Mouse (Mus musculus) MEL (cell line): ENCODE measurements around the gene Oard1. TPM values are rescaled to one million over a fixed set of nuclear protein-coding genes. Genes with fewer than 3 reads are reported as not detected.

Experiments used
- DNase-seq: peaks from one replicate; pipeline ENCODE4 v3.0.0; 2011; ENCODE audit warnings: low read depth, low spot score
- H3K27ac ChIP-seq: 2 replicates; pipeline ENCODE4 v1.5.1; 2012; ENCODE audit warnings: low read depth, mild to moderate bottlenecking, control low read depth, low read length, moderate library complexity; ENCODE audit not compliant: control insufficient read depth
- H3K27me3 ChIP-seq, 2 experiments: fragments of 150-350 bp in 1 of 2; sonication (generic) in 1 of 2; 2 replicates each; pipeline ENCODE4 v1.6.1; 2012; ENCODE audit warnings: low read length in 2 of 2, mild to moderate bottlenecking in 2 of 2, improper control_type of control experiment in 1 of 2, moderate library complexity in 1 of 2; ENCODE audit not compliant: insufficient read depth in 2 of 2, control insufficient read depth in 1 of 2
- H3K36me3 ChIP-seq, 2 experiments: 2 replicates each; pipeline ENCODE4 v1.6.1; 2012 to 2014; ENCODE audit warnings: low read length in 2 of 2, improper control_type of control experiment in 1 of 2, inconsistent platforms in 1 of 2, mild to moderate bottlenecking in 1 of 2; ENCODE audit not compliant: insufficient read depth in 2 of 2, control insufficient read depth in 1 of 2
- H3K4me1 ChIP-seq, 2 experiments: fragments of 150-350 bp in 1 of 2; sonication (generic) in 1 of 2; 2 replicates each; pipeline ENCODE4 v1.6.1; 2012; ENCODE audit warnings: low read length in 2 of 2, improper control_type of control experiment in 1 of 2, mild to moderate bottlenecking in 1 of 2; ENCODE audit not compliant: insufficient read depth in 2 of 2, control insufficient read depth in 1 of 2
- H3K4me3 ChIP-seq, 2 experiments: fragments of 150-350 bp in 1 of 2; sonication (generic) in 1 of 2; 2 replicates each; pipeline ENCODE4 v1.5.1; 2012; ENCODE audit warnings: low read depth in 2 of 2, low read length in 2 of 2, mild to moderate bottlenecking in 2 of 2, moderate library complexity in 2 of 2, control low read depth in 1 of 2, improper control_type of control experiment in 1 of 2; ENCODE audit not compliant: control insufficient read depth in 1 of 2, insufficient read depth in 1 of 2
- H3K79me2 ChIP-seq: 2 replicates; pipeline ENCODE4 v1.6.1; 2012; ENCODE audit warnings: mild to moderate bottlenecking, low read length, moderate library complexity; ENCODE audit not compliant: control insufficient read depth, poor library complexity, insufficient read depth
- H3K9ac ChIP-seq: 2 replicates; pipeline ENCODE4 v1.6.1; 2012; ENCODE audit warnings: low read depth, mild to moderate bottlenecking, control low read depth, low read length, moderate library complexity; ENCODE audit not compliant: control insufficient read depth, poor library complexity, severe bottlenecking
- H3K9me3 ChIP-seq: fragments of 150-350 bp; sonication (generic); replicated peaks from 2 replicates; pipeline ENCODE4 v1.6.1; 2012; ENCODE audit warnings: mild to moderate bottlenecking, low read length, improper control_type of control experiment, moderate library complexity; ENCODE audit not compliant: insufficient read depth
- BHLHE40 ChIP-seq: IDR thresholded peaks from 2 replicates; pipeline ENCODE4 v1.6.1; 2012; ENCODE audit warnings: low read depth, mild to moderate bottlenecking, inconsistent platforms, low read length, improper control_type of control experiment, borderline replicate concordance
- CHD1 ChIP-seq: IDR thresholded peaks from 2 replicates; pipeline ENCODE4 v1.6.1; 2012; ENCODE audit warnings: low read depth, mild to moderate bottlenecking, inconsistent platforms, low read length, improper control_type of control experiment
- CTCF ChIP-seq, 3 experiments: IDR thresholded peaks in 2 of 3; conservative IDR thresholded peaks in 1 of 3; 2 replicates each; pipeline ENCODE4 v1.5.1; 2011 to 2012; ENCODE audit warnings: low read length in 3 of 3, low read depth in 2 of 3, mild to moderate bottlenecking in 2 of 3, improper control_type of control experiment in 1 of 3, inconsistent platforms in 1 of 3, mixed read lengths in 1 of 3, moderate library complexity in 1 of 3; ENCODE audit not compliant: control insufficient read depth in 1 of 3, insufficient read depth in 1 of 3, poor library complexity in 1 of 3, severe bottlenecking in 1 of 3
- E2F4 ChIP-seq: IDR thresholded peaks from 2 replicates; pipeline ENCODE4 v1.6.1; 2011; ENCODE audit warnings: low read depth, low read length, improper control_type of control experiment, borderline replicate concordance
- ELF1 ChIP-seq: IDR thresholded peaks from 2 replicates; pipeline ENCODE4 v1.6.1; 2014; ENCODE audit warnings: low read depth, mild to moderate bottlenecking, inconsistent platforms, low read length, improper control_type of control experiment, moderate library complexity
- EP300 ChIP-seq, 2 experiments: IDR thresholded peaks; 2 replicates each; pipeline ENCODE4 v1.6.1; 2011; ENCODE audit warnings: improper control_type of control experiment in 2 of 2, low read length in 2 of 2, low read depth in 1 of 2, mild to moderate bottlenecking in 1 of 2
- ETS1 ChIP-seq: IDR thresholded peaks from 2 replicates; pipeline ENCODE4 v1.6.1; 2012; ENCODE audit warnings: low read depth, mild to moderate bottlenecking, inconsistent platforms, low read length, improper control_type of control experiment, moderate library complexity
- GABPA ChIP-seq: IDR thresholded peaks from 2 replicates; pipeline ENCODE4 v1.6.1; 2012; ENCODE audit warnings: low read depth, mild to moderate bottlenecking, inconsistent platforms, low read length, improper control_type of control experiment, moderate library complexity
- GATA1 ChIP-seq: IDR thresholded peaks from 2 replicates; pipeline ENCODE4 v1.6.1; 2011; ENCODE audit warnings: low read depth, low read length, improper control_type of control experiment
- HCFC1 ChIP-seq: IDR thresholded peaks from 2 replicates; pipeline ENCODE4 v1.6.1; 2012; ENCODE audit warnings: low read depth, mild to moderate bottlenecking, inconsistent platforms, low read length, improper control_type of control experiment, moderate library complexity
- JUND ChIP-seq: IDR thresholded peaks from 2 replicates; pipeline ENCODE4 v1.6.1; 2011; ENCODE audit warnings: low read depth, mild to moderate bottlenecking, improper control_type of control experiment, low read length
- KAT2A ChIP-seq: conservative IDR thresholded peaks from 2 replicates; pipeline ENCODE4 v1.6.1; 2012; ENCODE audit warnings: low read depth, low read length, improper control_type of control experiment, inconsistent platforms
- MAFK ChIP-seq: IDR thresholded peaks from 2 replicates; pipeline ENCODE4 v1.6.1; 2011; ENCODE audit warnings: low read depth, mild to moderate bottlenecking, low read length, improper control_type of control experiment, borderline replicate concordance
- MAX ChIP-seq: IDR thresholded peaks from 2 replicates; pipeline ENCODE4 v1.6.1; 2011; ENCODE audit warnings: low read length, improper control_type of control experiment
- MAZ ChIP-seq: IDR thresholded peaks from 2 replicates; pipeline ENCODE4 v1.6.1; 2012; ENCODE audit warnings: low read depth, mild to moderate bottlenecking, inconsistent platforms, low read length, improper control_type of control experiment
- MEF2A ChIP-seq: IDR thresholded peaks from 2 replicates; pipeline ENCODE4 v1.6.1; 2014; ENCODE audit warnings: low read depth, mild to moderate bottlenecking, inconsistent platforms, low read length, improper control_type of control experiment; ENCODE audit not compliant: poor library complexity, insufficient replicate concordance, severe bottlenecking; ENCODE audit errors: extremely low read depth
- MXI1 ChIP-seq: IDR thresholded peaks from 2 replicates; pipeline ENCODE4 v1.6.1; 2011; ENCODE audit warnings: mild to moderate bottlenecking, low read depth, low read length, improper control_type of control experiment
- MYB ChIP-seq: IDR thresholded peaks from 2 replicates; pipeline ENCODE4 v1.6.1; 2011; ENCODE audit warnings: mild to moderate bottlenecking, low read depth, low read length, improper control_type of control experiment
- MYC ChIP-seq: IDR thresholded peaks from 2 replicates; pipeline ENCODE4 v1.6.1; 2011; ENCODE audit warnings: low read depth, mild to moderate bottlenecking, low read length, improper control_type of control experiment, moderate library complexity
- NELFE ChIP-seq: IDR thresholded peaks from 2 replicates; pipeline ENCODE4 v1.6.1; 2011; ENCODE audit warnings: low read depth, low read length, improper control_type of control experiment
- NRF1 ChIP-seq: IDR thresholded peaks from 2 replicates; pipeline ENCODE4 v1.6.1; 2014; ENCODE audit warnings: low read depth, mild to moderate bottlenecking, inconsistent platforms, low read length, improper control_type of control experiment, moderate library complexity; ENCODE audit not compliant: poor library complexity, insufficient read depth, severe bottlenecking
- POLR2A ChIP-seq, 2 experiments: IDR thresholded peaks; 2 replicates each; pipeline ENCODE4 v1.6.1; 2011 to 2012; ENCODE audit warnings: low read length in 2 of 2, mild to moderate bottlenecking in 2 of 2, control low read depth in 1 of 2, improper control_type of control experiment in 1 of 2, low read depth in 1 of 2, moderate library complexity in 1 of 2; ENCODE audit not compliant: control insufficient read depth in 1 of 2, insufficient read depth in 1 of 2, poor library complexity in 1 of 2
- POLR2AphosphoS2 ChIP-seq: IDR thresholded peaks from 2 replicates; pipeline ENCODE4 v1.6.1; 2011; ENCODE audit warnings: low read length, improper control_type of control experiment
- RAD21 ChIP-seq: IDR thresholded peaks from 2 replicates; pipeline ENCODE4 v1.6.1; 2011; ENCODE audit warnings: mild to moderate bottlenecking, low read depth, low read length, improper control_type of control experiment
- RCOR1 ChIP-seq: IDR thresholded peaks from 2 replicates; pipeline ENCODE4 v1.6.1; 2012; ENCODE audit warnings: low read depth, mild to moderate bottlenecking, inconsistent platforms, low read length, improper control_type of control experiment
- SMC3 ChIP-seq: IDR thresholded peaks from 2 replicates; pipeline ENCODE4 v1.6.1; 2011; ENCODE audit warnings: low read depth, low read length, improper control_type of control experiment
- TBP ChIP-seq: IDR thresholded peaks from 2 replicates; pipeline ENCODE4 v1.8.0; 2011; ENCODE audit warnings: low read depth, low read length, improper control_type of control experiment
- TCF12 ChIP-seq: IDR thresholded peaks from 2 replicates; pipeline ENCODE4 v1.6.1; 2014; ENCODE audit warnings: low read depth, mild to moderate bottlenecking, inconsistent platforms, low read length, improper control_type of control experiment, moderate library complexity
- UBTF ChIP-seq: IDR thresholded peaks from 2 replicates; pipeline ENCODE4 v1.6.1; 2012; ENCODE audit warnings: low read depth, mild to moderate bottlenecking, inconsistent platforms, low read length, improper control_type of control experiment, moderate library complexity, borderline replicate concordance; ENCODE audit not compliant: insufficient read depth
- USF1 ChIP-seq: IDR thresholded peaks from 2 replicates; pipeline ENCODE4 v1.6.1; 2014; ENCODE audit warnings: low read depth, mild to moderate bottlenecking, inconsistent platforms, low read length, improper control_type of control experiment, moderate library complexity
- USF2 ChIP-seq, 2 experiments: IDR thresholded peaks; 2 replicates each; pipeline ENCODE4 v1.6.1; 2011 to 2012; ENCODE audit warnings: improper control_type of control experiment in 2 of 2, low read length in 2 of 2, borderline replicate concordance in 1 of 2, inconsistent platforms in 1 of 2, low read depth in 1 of 2, mild to moderate bottlenecking in 1 of 2; ENCODE audit not compliant: insufficient read depth in 1 of 2
- ZC3H11A ChIP-seq: IDR thresholded peaks from 2 replicates; pipeline ENCODE4 v1.6.1; 2012; ENCODE audit warnings: low read depth, mild to moderate bottlenecking, inconsistent platforms, low read length, improper control_type of control experiment
- ZKSCAN1 ChIP-seq: IDR thresholded peaks from 2 replicates; pipeline ENCODE4 v1.6.1; 2012; ENCODE audit warnings: low read depth, mild to moderate bottlenecking, inconsistent platforms, low read length, improper control_type of control experiment, moderate library complexity
- ZMIZ1 ChIP-seq: IDR thresholded peaks from 2 replicates; pipeline ENCODE4 v1.6.1; 2012; ENCODE audit warnings: low read depth, mild to moderate bottlenecking, inconsistent platforms, low read length, improper control_type of control experiment, moderate library complexity
- polyA plus RNA-seq, 2 experiments: library from polyadenylated mRNA; stranded (reverse) in 1 of 2; unstranded in 1 of 2; fragments of >175 nt in 1 of 2; fragments of >200 nt in 1 of 2; gene quantifications; 2 replicates each; pipeline versions ENCODE4 v1.2.1 to v1.2.4; 2012; ENCODE audit warnings: low replicate concordance in 2 of 2, low read depth in 1 of 2; ENCODE audit not compliant: insufficient read length in 2 of 2, insufficient read depth in 1 of 2, missing spikeins in 1 of 2
- total RNA-seq: library from RNA; depleted of rRNA; stranded (reverse); fragments of 300-350 nt; gene quantifications from 2 replicates; pipeline ENCODE4 v1.2.3, GENCODE M21; 2012; rRNA removed

Oard1 gene
- total RNA-seq (21.2 and 21.5 TPM in 2 replicates), polyA plus RNA-seq (10 to 100 TPM in 1 of 2 experiments, not detected in 1; 24.4 TPM)

- Histone ChIP-seq H3K4me1 (peaks cover 7 to 19% of the 10 kb centered on the region in 2 experiments), H3K9ac (peak within 1 kb of the TSS; percentile 98), H3K36me3 (peaks cover 2 to 42% of the 10 kb centered on the region in 2 experiments; a peak in 3 of 4 replicates), H3K9me3 (no peaks in the 10 kb centered on the region), H3K4me3 (peak within 1 kb of the TSS; percentile 71 to 84), H3K27ac (peak within 1 kb of the TSS; percentile 100), H3K79me2 (peaks cover 55% of the 10 kb centered on the region), H3K27me3 (no peaks in the 10 kb centered on the region)
- peak; percentile 99 for DNase-seq
- TF ChIP-seq TCF12 (peak; percentile 52), JUND (no peak), UBTF (no peak), POLR2A (IDR thresholded peaks at IDR 0.05; ENCODE audit: control insufficient read depth in 1 of 2, insufficient read depth in 1 of 2, low read depth in 1 of 2, low read length in 2 of 2, poor library complexity in 1 of 2) (peak; percentile 37 to 85; a peak in 2 of 4 replicates), CHD1 (no peak; the same call in 1 of the 2 replicates), MEF2A (no peak), GABPA (no peak), NELFE (peak; percentile 50; the same call in 1 of the 2 replicates), CTCF (IDR thresholded peaks at IDR 0.05 in 2 of 3, conservative IDR thresholded peaks at IDR 0.05 in 1 of 3; ENCODE audit: control insufficient read depth in 1 of 3, insufficient read depth in 1 of 3, low read depth in 2 of 3, low read length in 3 of 3, poor library complexity in 1 of 3, severe bottlenecking in 1 of 3) (no peak), RCOR1 (no peak), ELF1 (peak; percentile 95), E2F4 (peak; percentile 96), BHLHE40 (no peak), MAZ (0 out of 2 replicates have a peak, but pooled peaks have one; percentile 61), USF2 (IDR thresholded peaks at IDR 0.05; ENCODE audit: borderline replicate concordance in 1 of 2, insufficient read depth in 1 of 2, low read depth in 1 of 2, low read length in 2 of 2) (no peak), ZKSCAN1 (no peak), ETS1 (no peak), MYB (0 out of 2 replicates have a peak, but pooled peaks have one; percentile 19), MAFK (no peak), MAX (peak; percentile 81), NRF1 (peak; percentile 91), KAT2A (peak; percentile 70; the same call in 1 of the 2 replicates), GATA1 (no peak), SMC3 (no peak), HCFC1 (peak; percentile 90), ZC3H11A (no peak), RAD21 (no peak), MXI1 (no peak), MYC (0 out of 2 replicates have a peak, but pooled peaks have one; percentile 87), USF1 (no peak), TBP (peak; percentile 74), ZMIZ1 (0 out of 2 replicates have a peak, but pooled peaks have one; percentile 41), POLR2AphosphoS2 (no peak), EP300 (IDR thresholded peaks at IDR 0.05; ENCODE audit: low read depth in 1 of 2, low read length in 2 of 2) (no peak)
These were observed at the start of gene Oard1, which contains the start of gene Nfya for GRCm38 (mm10) chr17:48409380-48410298. TSS of gene Oard1 (plus strand) at chr17:48410014. TSS of gene Nfya (minus strand) at chr17:48409906.
